Mouse (Mus musculus): Measurements from ENCODE around the gene Gpr3. TPM values are rescaled to one million over a fixed set of nuclear protein-coding genes. Genes with fewer than 3 reads are reported as not detected.

Gpr3 gene
- total RNA-seq, 2 experiments from 2014 or later = 2.0 to 2.1 TPM

GRCm38 (mm10) chr4:133175274-133175673 lies 37.1 kb downstream of the Gpr3 start:
- intact Hi-C loops (cut with DNase I) = no loop called here

GRCm38 (mm10) chr4:133174361-133174760 lies 38.0 kb downstream of the Gpr3 start:
- no peak for DNase-seq
- intact Hi-C loops (cut with DNase I) = no loop called here

More at GRCm38 (mm10) chr4:133175274-133175673, 37.1 kb downstream of the Gpr3 start:
- no peak for DNase-seq

GRCm38 (mm10) chr4:133172451-133172850 lies 39.9 kb downstream of the Gpr3 start:
- intact Hi-C loops (cut with DNase I) = no loop called here
- DNase-seq = no peak

- DNase-seq = peak; percentile 49
- intact Hi-C loops (cut with DNase I) = no loop called here
These were observed 41.7 kb downstream of the Gpr3 start for GRCm38 (mm10) chr4:133170616-133171015.

- DNase-seq = no peak
- intact Hi-C loops (cut with DNase I) = no loop called here
These were observed 42.2 kb downstream of the Gpr3 start for GRCm38 (mm10) chr4:133170056-133170524.

- intact Hi-C loops (cut with DNase I) = no loop called here
- no peak for DNase-seq
These were observed 42.9 kb downstream of the Gpr3 start for GRCm38 (mm10) chr4:133169237-133170055.

- no peak for DNase-seq
- intact Hi-C loops (cut with DNase I) = no loop called here
These were observed 45.6 kb downstream of the Gpr3 start for GRCm38 (mm10) chr4:133166773-133167172.

GRCm38 (mm10) chr4:133162196-133162595 lies 50.1 kb downstream of the Gpr3 start:
- intact Hi-C loops (cut with DNase I) = no loop called here
- no peak for DNase-seq

GRCm38 (mm10) chr4:133160821-133161220 lies 51.5 kb downstream of the Gpr3 start:
- DNase-seq = no peak
- intact Hi-C loops (cut with DNase I) = no loop called here

GRCm38 (mm10) chr4:133160211-133160610 lies 52.1 kb downstream of the Gpr3 start:
- no peak for DNase-seq
- intact Hi-C loops (cut with DNase I) = no loop called here

GRCm38 (mm10) chr4:133159646-133160045 lies 52.7 kb downstream of the Gpr3 start:
- intact Hi-C loops (cut with DNase I) = no loop called here

More at GRCm38 (mm10) chr4:133159646-133160045, 52.7 kb downstream of the Gpr3 start:
- DNase-seq = no peak

Small RNA genes within 50 kb of the gene (microRNA-seq; reads per million reads assigned to microRNA genes)
- gene Mir7017 = 1.8 reads per million

Other genes with a start within 250 kb of the Gpr3 start
- under 1 TPM; 0.42 to 0.44 TPM for gene Fgr, start 238.4 kb downstream of the Gpr3 start, total RNA-seq (2021)
- 100 to 1,000 TPM in 1 of 2 experiments, 10 to 100 TPM in 1; 94.1 to 102 TPM for gene Ahdc1, start 201.3 kb downstream of the Gpr3 start, total RNA-seq (2021)
- gene Wasf2, start 82.0 kb downstream of the Gpr3 start, total RNA-seq (2021) = 10 to 100 TPM; 34.0 to 35.7 TPM
- 1 to 10 TPM in 1 of 2 experiments, under 1 TPM in 1; 0.72 to 1.8 TPM for gene Cd164l2, start 405 bp downstream of the Gpr3 start, total RNA-seq (2021)
- gene Map3k6, start 28.3 kb upstream of the Gpr3 start, total RNA-seq (2021) = 1 to 10 TPM; 3.0 to 3.3 TPM
- under 1 TPM; 0.42 to 0.44 TPM for gene Sytl1, start 50.6 kb upstream of the Gpr3 start, total RNA-seq (2021)
- gene Tmem222, start 65.3 kb upstream of the Gpr3 start, total RNA-seq (2021) = 10 to 100 TPM; 73.7 to 74.9 TPM
- 10 to 100 TPM; 52.0 to 52.9 TPM for gene Wdtc1, start 140.9 kb upstream of the Gpr3 start, total RNA-seq (2021)
- 10 to 100 TPM; 30.4 to 36.2 TPM for gene Slc9a1, start 157.2 kb upstream of the Gpr3 start, total RNA-seq (2021)